Mouse (Mus musculus) CH12.LX (cell line): ENCODE measurements around the gene Plch2. TPM values are rescaled to one million over a fixed set of nuclear protein-coding genes. Genes with fewer than 3 reads are reported as not detected.

Source experiments
- DNase-seq: peaks from one replicate; pipeline ENCODE4 v3.0.0-alpha.2; 2013; ENCODE audit errors: extremely low read depth
- H3K27ac ChIP-seq: 2 replicates; pipeline ENCODE4 v1.5.1; 2012; ENCODE audit warnings: low read depth, mild to moderate bottlenecking, control low read depth, moderate library complexity; ENCODE audit not compliant: insufficient read depth
- H3K27me3 ChIP-seq: replicated peaks from 2 replicates; pipeline ENCODE3; 2012; ENCODE audit warnings: inconsistent platforms
- H3K36me3 ChIP-seq, 2 experiments: replicated peaks in 1 of 2; 2 replicates each; pipeline versions ENCODE3 to v1.6.1; 2012; ENCODE audit warnings: inconsistent platforms in 1 of 2, low read length in 1 of 2, mild to moderate bottlenecking in 1 of 2, mixed read lengths in 1 of 2, moderate library complexity in 1 of 2; ENCODE audit not compliant: control insufficient read depth in 1 of 2, insufficient read depth in 1 of 2
- H3K4me1 ChIP-seq, 2 experiments: 2 replicates each; pipeline ENCODE4 v1.6.1; 2012; ENCODE audit warnings: inconsistent platforms in 1 of 2, moderate library complexity in 1 of 2; ENCODE audit not compliant: insufficient read depth in 2 of 2, control insufficient read depth in 1 of 2
- H3K4me2 ChIP-seq: 2 replicates; pipeline ENCODE4 v1.6.1; 2012; ENCODE audit warnings: low read depth, mild to moderate bottlenecking, control low read depth; ENCODE audit not compliant: poor library complexity, insufficient read depth, severe bottlenecking
- H3K4me3 ChIP-seq, 3 experiments: fragments of 150-350 bp in 1 of 3; sonication (generic) in 1 of 3; replicated peaks in 1 of 3; 2 replicates each; pipeline versions ENCODE3 to v1.5.1; 2011 to 2012; ENCODE audit warnings: low read depth in 2 of 3, low read length in 2 of 3, mild to moderate bottlenecking in 2 of 3, moderate library complexity in 2 of 3, control low read depth in 1 of 3, improper control_type of control experiment in 1 of 3, inconsistent platforms in 1 of 3, mixed read lengths in 1 of 3; ENCODE audit not compliant: poor library complexity in 1 of 3
- H3K79me2 ChIP-seq: replicated peaks from 2 replicates; pipeline ENCODE4 v1.6.1; 2012; ENCODE audit warnings: mild to moderate bottlenecking, moderate library complexity; ENCODE audit not compliant: control insufficient read depth, poor library complexity, insufficient read depth, severe bottlenecking; ENCODE audit errors: extremely low read depth
- H3K9ac ChIP-seq: 2 replicates; pipeline ENCODE4 v1.6.1; 2012; ENCODE audit warnings: low read depth, mild to moderate bottlenecking, control low read depth, moderate library complexity; ENCODE audit not compliant: insufficient read depth
- H3K9me3 ChIP-seq: replicated peaks from 2 replicates; pipeline ENCODE3; 2012; ENCODE audit warnings: low read length, inconsistent platforms, mixed read lengths
- CHD1 ChIP-seq: IDR thresholded peaks from 2 replicates; pipeline ENCODE4 v1.6.1; 2012; ENCODE audit warnings: low read depth, low read length, improper control_type of control experiment, inconsistent platforms
- CTCF ChIP-seq, 2 experiments: IDR thresholded peaks in 1 of 2; conservative IDR thresholded peaks in 1 of 2; 2 replicates each; pipeline ENCODE4 v1.5.1; 2011 to 2012; ENCODE audit warnings: low read depth in 2 of 2, low read length in 2 of 2, improper control_type of control experiment in 1 of 2, inconsistent platforms in 1 of 2, mild to moderate bottlenecking in 1 of 2, moderate library complexity in 1 of 2
- ELF1 ChIP-seq: IDR thresholded peaks from 2 replicates; pipeline ENCODE4 v1.6.1; 2014; ENCODE audit warnings: low read depth, mild to moderate bottlenecking, inconsistent platforms, low read length, improper control_type of control experiment
- ETS1 ChIP-seq: conservative IDR thresholded peaks from 2 replicates; pipeline ENCODE4 v1.6.1; 2012; ENCODE audit warnings: low read depth, mild to moderate bottlenecking, inconsistent platforms, low read length, improper control_type of control experiment, moderate library complexity
- HCFC1 ChIP-seq: IDR thresholded peaks from 2 replicates; pipeline ENCODE4 v1.6.1; 2012; ENCODE audit warnings: low read depth, mild to moderate bottlenecking, inconsistent platforms, low read length, improper control_type of control experiment
- IRF4 ChIP-seq: IDR thresholded peaks from 2 replicates; pipeline ENCODE4 v1.6.1; 2014; ENCODE audit warnings: low read depth, mild to moderate bottlenecking, inconsistent platforms, low read length, improper control_type of control experiment
- MAZ ChIP-seq: IDR thresholded peaks from 2 replicates; pipeline ENCODE4 v1.6.1; 2012; ENCODE audit warnings: low read depth, mild to moderate bottlenecking, inconsistent platforms, low read length, improper control_type of control experiment, moderate library complexity
- RAD21 ChIP-seq: IDR thresholded peaks from 2 replicates; pipeline ENCODE4 v1.6.1; 2011; ENCODE audit warnings: low read depth, mild to moderate bottlenecking, low read length, improper control_type of control experiment, moderate library complexity
- SMC3 ChIP-seq: IDR thresholded peaks from 2 replicates; pipeline ENCODE4 v1.6.1; 2011; ENCODE audit warnings: low read depth, low read length, improper control_type of control experiment
- UBTF ChIP-seq: IDR thresholded peaks from 2 replicates; pipeline ENCODE4 v1.6.1; 2012; ENCODE audit warnings: low read depth, mild to moderate bottlenecking, inconsistent platforms, low read length, improper control_type of control experiment, moderate library complexity
- ZC3H11A ChIP-seq: IDR thresholded peaks from 2 replicates; pipeline ENCODE4 v1.6.1; 2012; ENCODE audit warnings: low read depth, mild to moderate bottlenecking, inconsistent platforms, low read length, improper control_type of control experiment
- dilution Hi-C: fragments of 300-500 bp; cut with MboI; formaldehyde crosslinking; loops from 2 replicates; pipeline ENCODE4 v1.14.3; 2020; ENCODE audit warnings: low sequenced_read_pairs; ENCODE audit not compliant: extremely low pct_unique_long_range_greater_than_20kb, extremely low pct_ligation_motif_present
- in situ Hi-C: fragments of 300-500 bp; cut with MboI; formaldehyde crosslinking; loops from 3 replicates; pipeline ENCODE4 v1.14.3; 2019; ENCODE audit warnings: low sequenced_read_pairs, low pct_ligation_motif_present, low pct_unique_long_range_greater_than_20kb, mixed read lengths
- polyA plus RNA-seq: library from polyadenylated mRNA; unstranded; fragments of >175 nt; gene quantifications from 2 replicates; pipeline ENCODE4 v1.2.1, GENCODE M21; 2012; ENCODE audit warnings: low read depth; ENCODE audit not compliant: insufficient read length
- total RNA-seq, 2 experiments: library from RNA; depleted of rRNA; stranded (reverse); fragments of 300-350 nt in 1 of 2; fragments of >200 nt in 1 of 2; gene quantifications; 2 replicates each; pipeline ENCODE4 v1.2.3; 2012 to 2014

Plch2 gene
- total and polyA plus RNA-seq, 3 experiments, result 0.04 to 0.47 (median 0.17) TPM

DNA sequence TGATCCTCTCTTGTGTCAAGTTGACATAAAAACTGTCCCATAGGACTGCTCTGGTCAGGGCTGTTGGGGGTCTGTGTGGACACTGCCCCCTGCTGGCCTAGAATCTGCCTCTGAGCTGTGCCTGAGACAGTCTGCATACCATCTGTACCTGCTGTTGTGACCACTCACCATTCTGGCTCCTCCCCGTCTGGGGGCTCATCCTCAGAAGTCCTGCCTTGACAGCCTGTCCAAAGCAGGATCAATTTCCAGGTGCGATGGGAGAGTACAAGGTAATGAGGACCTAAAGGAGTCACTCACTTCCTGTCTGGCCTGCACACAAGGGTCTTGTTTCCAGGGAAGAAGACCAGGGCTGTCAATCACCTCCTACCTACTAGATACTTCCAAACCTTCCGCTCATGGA, 38.0 kb upstream of the Plch2 start:
- H3K9me3 ChIP-seq, result no peaks in the 10 kb centered on the region
- in situ Hi-C loops (no loop called here), dilution Hi-C loops (no loop called here)
- peak; percentile 64 for DNase-seq
- peaks cover 5 to 68% of the 10 kb centered on the region in 2 experiments for H3K36me3 ChIP-seq
- no peaks in the 10 kb centered on the region for H3K27me3 ChIP-seq
- no peak overlapping the region for H3K4me2 ChIP-seq
- no peaks in the 10 kb centered on the region for H3K79me2 ChIP-seq
- no peak overlapping the region for H3K4me3 ChIP-seq
- peaks cover 28 to 73% of the 10 kb centered on the region in 2 experiments for H3K4me1 ChIP-seq
- no peak overlapping the region for H3K27ac ChIP-seq
- H3K9ac ChIP-seq, result no peak overlapping the region
- TF ChIP-seq ELF1, result no peak
- TF ChIP-seq CTCF (conservative IDR thresholded peaks at IDR 0.05 in 1 of 2, IDR thresholded peaks at IDR 0.05 in 1 of 2; ENCODE audit: low read depth in 2 of 2, low read length in 2 of 2), result peak; percentile 63 to 77; a peak in 3 of 4 replicates
- TF ChIP-seq SMC3, result peak; percentile 61
- peak; percentile 47 for TF ChIP-seq RAD21
- TF ChIP-seq ZC3H11A, result no peak
- no peak for TF ChIP-seq UBTF

DNA sequence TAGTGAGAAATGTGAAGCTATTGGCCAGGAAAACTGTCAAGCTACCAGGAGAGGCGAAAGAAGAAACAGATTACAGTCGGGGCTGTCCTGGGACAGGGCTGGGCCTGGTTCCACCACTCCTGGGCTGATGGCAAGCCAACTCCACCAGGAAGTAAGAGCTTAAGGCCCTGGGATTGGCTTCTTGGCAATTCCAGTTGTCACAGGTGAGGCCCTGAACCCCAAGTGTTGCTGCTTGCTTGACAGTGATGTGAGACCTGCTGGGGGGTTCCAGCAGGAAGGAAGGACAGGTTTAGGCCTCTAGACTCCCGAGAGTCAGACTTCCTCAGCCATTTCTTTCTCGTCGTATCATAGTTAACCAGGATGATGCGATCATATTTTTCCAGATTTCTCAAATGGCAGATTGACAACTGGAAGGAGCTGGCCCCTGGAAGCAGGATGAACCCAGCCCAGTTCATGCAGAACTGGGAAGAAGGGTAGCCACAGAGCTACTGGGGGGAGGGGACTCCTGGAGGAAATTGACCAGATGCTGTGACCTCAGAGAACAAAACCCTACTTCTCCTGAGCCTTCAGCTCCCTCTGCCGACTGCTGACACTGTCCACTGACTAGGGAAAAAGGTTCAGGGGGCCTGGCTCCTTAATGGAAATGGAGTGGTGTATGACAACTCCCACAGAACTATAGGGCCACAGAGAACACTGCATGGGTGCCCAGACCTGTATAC, 37.0 kb upstream of the Plch2 start:
- in situ Hi-C loops, result no loop called here
- Histone ChIP-seq H3K79me2 (no peaks in the 10 kb centered on the region), H3K4me2 (no peak overlapping the region), H3K36me3 (peaks cover 11 to 69% of the 10 kb centered on the region in 2 experiments), H3K9ac (no peak overlapping the region), H3K4me1 (peaks cover 30 to 70% of the 10 kb centered on the region in 2 experiments), H3K4me3 (no peak overlapping the region), H3K9me3 (no peaks in the 10 kb centered on the region), H3K27ac (no peak overlapping the region)
- dilution Hi-C loops, result no loop called here
- no peak for DNase-seq
- TF ChIP-seq IRF4 (no peak), HCFC1 (no peak), MAZ (no peak), RAD21 (peak; percentile 27), CTCF (conservative IDR thresholded peaks at IDR 0.05 in 1 of 2, IDR thresholded peaks at IDR 0.05 in 1 of 2; ENCODE audit: low read depth in 2 of 2, low read length in 2 of 2) (peak in 1 of 2 experiments; percentile 38; a peak in 1 of 4 replicates), ETS1 (no peak), CHD1 (no peak)
- TF ChIP-seq, all 38 proteins: peak for 2
- H3K27me3 ChIP-seq, result no peaks in the 10 kb centered on the region
